Mouse (Mus musculus): ENCODE measurements around the gene Zfp275. TPM values are rescaled to one million over a fixed set of nuclear protein-coding genes. Genes with fewer than 3 reads are reported as not detected.

Gene Zfp275
- total RNA-seq, 2 experiments from 2014 or later, result 0.42 to 0.61 TPM

- no peak for ATAC-seq (replicated peaks; ENCODE audit: low FRiP score, poor library complexity, severe bottlenecking)
These were observed 59.2 kb downstream of the Zfp275 start for GRCm38 (mm10) chrX:73401616-73402015.

Other genes with a start within 250 kb of the Zfp275 start
- gene Xlr3a, start 245.5 kb upstream of the Zfp275 start, total RNA-seq (2015; ENCODE audit: low replicate concordance), result not detected in 2 replicates
- not detected in 2 replicates for gene Xlr3a, start 245.5 kb upstream of the Zfp275 start, total RNA-seq (2017; ENCODE audit: low replicate concordance)
- not detected in 2 replicates for gene Gm14685, start 225.6 kb upstream of the Zfp275 start, total RNA-seq (2015; ENCODE audit: low replicate concordance)
- gene Gm14685, start 225.6 kb upstream of the Zfp275 start, total RNA-seq (2017; ENCODE audit: low replicate concordance), result not detected in 2 replicates
- gene Xlr5b, start 193.8 kb upstream of the Zfp275 start, total RNA-seq (2015; ENCODE audit: low replicate concordance), result not detected in 2 replicates
- gene Xlr5b, start 193.8 kb upstream of the Zfp275 start, total RNA-seq (2017; ENCODE audit: low replicate concordance), result not detected in 2 replicates
- not detected in 2 replicates for gene DXBay18, start 193.2 kb upstream of the Zfp275 start, total RNA-seq (2015; ENCODE audit: low replicate concordance)
- not detected in 2 replicates for gene DXBay18, start 193.2 kb upstream of the Zfp275 start, total RNA-seq (2017; ENCODE audit: low replicate concordance)
- gene Spin2d, start 165.6 kb upstream of the Zfp275 start, total RNA-seq (2015; ENCODE audit: low replicate concordance), result not detected in 2 replicates
- not detected in 2 replicates for gene Spin2d, start 165.6 kb upstream of the Zfp275 start, total RNA-seq (2017; ENCODE audit: low replicate concordance)
- not detected in 2 replicates for gene Xlr3b, start 150.4 kb upstream of the Zfp275 start, total RNA-seq (2015; ENCODE audit: low replicate concordance)
- gene Xlr3b, start 150.4 kb upstream of the Zfp275 start, total RNA-seq (2017; ENCODE audit: low replicate concordance), result 1.4 TPM in 1 of 2 replicates, not detected in the other
- 2.9 and 10.8 TPM in 2 replicates for gene Xlr4b, start 128.3 kb upstream of the Zfp275 start, total RNA-seq (2015; ENCODE audit: low replicate concordance)
- 5.5 TPM in 1 of 2 replicates, not detected in the other for gene Xlr4b, start 128.3 kb upstream of the Zfp275 start, total RNA-seq (2017; ENCODE audit: low replicate concordance)
- gene F8a, start 114.3 kb upstream of the Zfp275 start, total RNA-seq (2015; ENCODE audit: low replicate concordance), result 1.7 and 1.8 TPM in 2 replicates
- 1.3 TPM in 2 replicates for gene F8a, start 114.3 kb upstream of the Zfp275 start, total RNA-seq (2017; ENCODE audit: low replicate concordance)
- 7.1 TPM in 1 of 2 replicates, not detected in the other for gene Xlr4c, start 99.5 kb upstream of the Zfp275 start, total RNA-seq (2015; ENCODE audit: low replicate concordance)
- 14.4 TPM in 1 of 2 replicates, not detected in the other for gene Xlr4c, start 99.5 kb upstream of the Zfp275 start, total RNA-seq (2017; ENCODE audit: low replicate concordance)
- gene Xlr3c, start 77.2 kb upstream of the Zfp275 start, total RNA-seq (2015; ENCODE audit: low replicate concordance), result not detected in 2 replicates
- gene Xlr3c, start 77.2 kb upstream of the Zfp275 start, total RNA-seq (2017; ENCODE audit: low replicate concordance), result not detected in 2 replicates
- gene Xlr5a, start 49.6 kb upstream of the Zfp275 start, total RNA-seq (2015; ENCODE audit: low replicate concordance), result not detected in 2 replicates
- gene Xlr5a, start 49.6 kb upstream of the Zfp275 start, total RNA-seq (2017; ENCODE audit: low replicate concordance), result not detected in 2 replicates
- gene Xlr5c, start 49.6 kb upstream of the Zfp275 start, total RNA-seq (2015; ENCODE audit: low replicate concordance), result not detected in 2 replicates
- not detected in 2 replicates for gene Xlr5c, start 49.6 kb upstream of the Zfp275 start, total RNA-seq (2017; ENCODE audit: low replicate concordance)
- gene Gm45015, start 5.8 kb upstream of the Zfp275 start, total RNA-seq (2015; ENCODE audit: low replicate concordance), result not detected in 2 replicates
- gene Gm45015, start 5.8 kb upstream of the Zfp275 start, total RNA-seq (2017; ENCODE audit: low replicate concordance), result not detected in 2 replicates
- not detected in 2 replicates for gene Gm18336, start 56.1 kb downstream of the Zfp275 start, total RNA-seq (2015; ENCODE audit: low replicate concordance)
- not detected in 2 replicates for gene Gm18336, start 56.1 kb downstream of the Zfp275 start, total RNA-seq (2017; ENCODE audit: low replicate concordance)
- gene Zfp92, start 68.5 kb downstream of the Zfp275 start, total RNA-seq (2015; ENCODE audit: low replicate concordance), result not detected in 2 replicates
- gene Zfp92, start 68.5 kb downstream of the Zfp275 start, total RNA-seq (2017; ENCODE audit: low replicate concordance), result not detected in 2 replicates
- gene Trex2, start 92.7 kb downstream of the Zfp275 start, total RNA-seq (2015; ENCODE audit: low replicate concordance), result not detected in 2 replicates
- gene Trex2, start 92.7 kb downstream of the Zfp275 start, total RNA-seq (2017; ENCODE audit: low replicate concordance), result not detected in 2 replicates
- gene Haus7, start 116.4 kb downstream of the Zfp275 start, total RNA-seq (2015; ENCODE audit: low replicate concordance), result 9.2 and 13.0 TPM in 2 replicates
- gene Haus7, start 116.4 kb downstream of the Zfp275 start, total RNA-seq (2017; ENCODE audit: low replicate concordance), result 8.0 and 14.1 TPM in 2 replicates
- gene Bgn, start 141.0 kb downstream of the Zfp275 start, total RNA-seq (2015; ENCODE audit: low replicate concordance), result 11.2 and 28.9 TPM in 2 replicates
- 1.0 and 1.8 TPM in 2 replicates for gene Bgn, start 141.0 kb downstream of the Zfp275 start, total RNA-seq (2017; ENCODE audit: low replicate concordance)
- gene Atp2b3, start 160.5 kb downstream of the Zfp275 start, total RNA-seq (2015; ENCODE audit: low replicate concordance), result not detected in 2 replicates
- gene Atp2b3, start 160.5 kb downstream of the Zfp275 start, total RNA-seq (2017; ENCODE audit: low replicate concordance), result not detected in 2 replicates

All from erythroid progenitor cell, adult 5-6 weeks (primary cell).